Mouse (Mus musculus) testis, postnatal 14 days (tissue): Measurements from ENCODE around the gene Gna13.

Source experiments
- DNase-seq: peaks from one replicate; pipeline ENCODE4 v3.0.0; 2021; ENCODE audit warnings: low spot score

The Gna13 gene

GRCm38 (mm10) chr11:109375412-109375811 lies 12.8 kb downstream of the Gna13 start:
- DNase-seq = no peak

- no peak for DNase-seq
Measured at GRCm38 (mm10) chr11:109376484-109377143, 14.0 kb downstream of the Gna13 start.

DNA sequence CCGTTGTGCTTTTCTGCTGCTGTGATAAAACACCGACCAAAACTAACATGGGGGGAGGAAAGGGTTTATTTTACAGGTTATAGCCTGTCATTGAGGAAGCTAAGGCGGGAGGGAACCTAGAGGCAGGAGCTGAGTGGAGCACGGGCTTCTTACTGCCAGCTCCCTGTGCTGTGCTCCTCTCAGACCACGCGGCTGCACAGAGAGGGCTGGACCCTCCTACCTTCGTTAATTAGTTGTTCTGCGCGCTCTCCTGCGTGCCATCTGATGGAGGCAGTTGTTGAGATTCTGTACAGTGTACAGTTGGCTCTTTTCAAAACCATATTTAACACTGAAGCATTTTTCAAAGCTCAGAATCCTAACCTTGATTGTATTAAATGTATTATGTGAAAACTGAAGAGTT lies 14.8 kb downstream of the Gna13 start:
- no peak for DNase-seq

GRCm38 (mm10) chr11:109378051-109378450 lies 15.4 kb downstream of the Gna13 start:
- DNase-seq = no peak

GRCm38 (mm10) chr11:109380662-109381061 lies 18.0 kb downstream of the Gna13 start:
- no peak for DNase-seq

GRCm38 (mm10) chr11:109385296-109385695 lies 22.7 kb downstream of the Gna13 start:
- no peak for DNase-seq

DNA sequence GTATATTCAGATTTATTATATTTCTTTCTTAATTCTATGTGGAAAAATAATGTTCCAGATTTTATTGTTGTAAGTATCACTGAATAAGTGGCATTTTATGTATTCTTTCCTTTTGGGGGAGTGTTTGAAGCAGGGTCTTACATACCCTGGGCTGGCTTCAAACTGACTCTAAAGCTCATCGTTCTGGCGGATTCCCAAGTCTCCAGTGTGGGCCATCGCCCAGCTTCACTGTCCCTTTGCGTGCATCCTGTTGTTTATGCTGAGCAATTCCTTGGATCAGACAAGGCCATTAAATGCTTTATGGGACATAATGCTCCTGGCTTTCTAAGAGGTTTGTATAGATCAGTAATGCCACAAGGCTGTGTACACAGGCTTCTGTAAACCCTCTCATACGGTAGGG lies 26.4 kb downstream of the Gna13 start:
- no peak for DNase-seq

- no peak for DNase-seq
Measured at GRCm38 (mm10) chr11:109391200-109391599, 28.6 kb downstream of the Gna13 start.

DNA sequence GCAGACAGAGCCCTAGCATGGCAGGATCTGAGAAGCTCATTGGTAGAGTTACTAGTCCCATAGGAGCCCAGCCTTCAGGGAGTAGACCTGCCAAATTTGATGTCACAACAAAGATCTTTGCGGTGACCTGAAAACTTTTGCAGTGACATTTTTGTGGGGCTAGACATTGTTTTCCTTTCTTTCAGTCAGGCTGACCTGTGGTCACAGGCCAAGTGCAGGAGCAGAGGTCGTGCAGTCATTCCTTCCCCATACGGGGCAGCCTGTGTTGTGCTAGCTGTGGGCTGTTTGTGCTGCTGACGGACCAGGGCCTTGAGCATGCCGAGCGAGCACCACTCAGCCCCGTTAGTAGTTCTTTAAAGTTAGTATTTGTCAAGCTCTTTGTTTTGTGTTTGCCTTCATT lies 29.1 kb downstream of the Gna13 start:
- no peak for DNase-seq

DNA sequence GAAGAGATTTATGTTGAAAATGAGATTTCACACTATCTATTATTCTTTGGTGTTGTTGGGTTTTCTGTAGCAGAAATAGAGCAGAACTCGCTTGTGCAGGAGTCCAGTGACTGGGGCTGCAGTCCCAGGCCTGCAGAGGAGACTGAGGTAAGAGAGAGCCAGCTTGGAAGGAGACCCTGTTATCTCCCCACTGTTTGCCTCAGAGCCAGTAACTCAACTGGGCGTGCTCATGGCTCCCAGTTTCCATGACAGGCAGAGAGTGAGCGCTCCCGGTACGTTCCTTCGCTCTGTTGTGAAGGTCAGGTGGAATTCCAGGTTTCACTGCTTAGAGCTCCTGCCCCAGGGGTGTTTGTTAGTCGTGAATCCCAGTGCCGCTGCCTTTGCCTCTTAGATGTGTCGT lies 30.0 kb downstream of the Gna13 start:
- no peak for DNase-seq

DNA sequence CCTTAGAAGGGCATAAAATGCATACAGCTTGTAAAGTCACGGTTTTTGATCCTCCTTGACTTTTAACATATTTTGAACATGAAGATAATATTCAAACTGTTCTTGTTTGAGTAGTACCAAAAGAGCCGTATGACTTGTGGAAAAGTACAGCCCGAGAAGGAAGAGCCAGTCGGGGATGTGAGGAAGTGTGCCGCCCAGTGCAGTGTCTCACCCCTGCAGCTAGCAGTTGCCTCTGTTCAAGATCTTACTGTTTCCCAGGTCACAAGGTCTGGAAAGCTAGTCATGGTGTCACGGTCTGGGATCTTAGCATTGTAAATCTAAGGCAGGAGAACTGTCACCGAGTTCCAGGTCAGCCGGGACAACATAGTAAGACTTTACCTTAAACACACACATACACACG lies 32.1 kb downstream of the Gna13 start:
- DNase-seq = no peak

- DNase-seq = no peak
Measured at GRCm38 (mm10) chr11:109395291-109395690, 32.7 kb downstream of the Gna13 start.

DNA sequence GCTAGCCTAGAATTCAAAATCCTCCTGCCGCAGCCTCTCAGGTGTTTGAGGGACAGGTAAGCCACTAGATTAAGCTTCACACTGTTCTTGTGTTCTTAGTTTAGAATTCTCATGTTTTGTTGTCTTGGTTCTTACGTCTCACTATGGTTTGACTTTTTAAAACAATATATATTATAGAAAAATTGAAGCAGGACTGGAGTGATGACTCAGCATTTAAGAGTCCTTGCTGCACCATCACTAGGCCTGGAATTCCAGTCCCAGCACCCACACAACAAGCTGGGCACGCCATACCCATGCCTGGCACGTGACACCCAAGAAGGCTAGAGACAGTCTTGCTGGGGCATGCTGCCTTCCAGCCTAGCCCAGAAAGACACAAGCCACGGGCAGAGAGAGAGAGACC lies 43.8 kb downstream of the Gna13 start:
- no peak for DNase-seq

DNA sequence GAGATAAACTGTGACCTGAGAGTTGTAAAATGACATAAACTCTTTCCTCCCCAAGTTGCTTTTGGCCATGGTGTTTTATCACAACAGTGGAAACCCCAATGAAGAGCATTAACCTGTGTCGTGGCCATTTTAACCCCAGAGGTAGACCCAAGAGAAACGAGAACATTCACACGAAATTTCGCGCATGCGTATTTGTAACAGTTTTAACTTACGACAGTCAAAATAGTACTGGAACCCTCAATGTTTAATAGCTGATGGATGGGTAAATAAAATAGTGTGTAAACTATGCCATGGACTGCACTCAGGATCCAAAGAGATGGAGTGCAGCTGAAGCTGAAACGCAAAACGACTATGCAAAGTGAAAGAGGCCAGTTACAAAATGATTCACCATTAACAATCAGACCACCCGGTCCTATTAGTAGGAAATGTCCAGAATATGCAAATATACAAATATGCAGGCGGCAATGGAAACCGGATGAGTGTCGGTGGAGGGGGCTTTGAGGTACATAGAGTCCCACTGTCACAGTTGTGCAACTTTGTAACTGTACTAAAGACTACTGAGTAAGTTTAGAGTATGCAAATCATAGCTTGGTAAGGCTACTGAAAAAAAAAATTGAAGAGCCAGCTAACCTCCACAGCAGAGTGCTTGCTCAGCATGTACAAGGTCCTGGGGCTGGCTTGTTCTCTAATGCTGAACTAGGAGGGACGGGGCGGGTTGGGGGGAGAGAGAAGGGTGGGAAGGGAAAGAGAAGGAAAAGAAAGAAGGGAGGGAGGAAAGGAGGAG lies 47.8 kb downstream of the Gna13 start:
- DNase-seq = no peak

DNA sequence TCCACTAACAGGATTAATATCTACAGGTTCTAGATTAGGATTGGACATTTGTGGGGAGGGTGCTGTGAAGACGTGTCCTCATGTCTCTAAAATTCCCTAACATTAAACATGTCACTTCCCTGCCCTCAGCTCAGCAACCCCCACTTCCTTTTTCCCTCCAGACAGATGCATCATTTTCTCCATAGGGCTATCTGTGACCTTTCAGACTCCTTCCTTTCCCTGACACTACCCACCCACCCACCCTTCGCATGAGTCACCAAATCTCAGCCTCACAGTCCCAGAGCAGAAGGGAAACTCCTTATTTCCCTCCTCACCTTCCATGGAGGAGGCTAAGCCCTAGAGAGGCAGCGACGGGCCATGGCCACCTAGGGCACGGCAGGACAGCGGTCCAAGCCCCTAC lies 51.0 kb downstream of the Gna13 start, which contains the start of gene 9930022D16Rik:
Gene 9930022D16Rik (plus strand): TSS at position 301 of the 400 bp plus-strand sequence.
- DNase-seq = no peak

- DNase-seq = no peak
Measured at GRCm38 (mm10) chr11:109414802-109415201, 52.2 kb downstream of the Gna13 start.

GRCm38 (mm10) chr11:109416709-109417420 lies 54.2 kb downstream of the Gna13 start:
- DNase-seq = no peak

DNA sequence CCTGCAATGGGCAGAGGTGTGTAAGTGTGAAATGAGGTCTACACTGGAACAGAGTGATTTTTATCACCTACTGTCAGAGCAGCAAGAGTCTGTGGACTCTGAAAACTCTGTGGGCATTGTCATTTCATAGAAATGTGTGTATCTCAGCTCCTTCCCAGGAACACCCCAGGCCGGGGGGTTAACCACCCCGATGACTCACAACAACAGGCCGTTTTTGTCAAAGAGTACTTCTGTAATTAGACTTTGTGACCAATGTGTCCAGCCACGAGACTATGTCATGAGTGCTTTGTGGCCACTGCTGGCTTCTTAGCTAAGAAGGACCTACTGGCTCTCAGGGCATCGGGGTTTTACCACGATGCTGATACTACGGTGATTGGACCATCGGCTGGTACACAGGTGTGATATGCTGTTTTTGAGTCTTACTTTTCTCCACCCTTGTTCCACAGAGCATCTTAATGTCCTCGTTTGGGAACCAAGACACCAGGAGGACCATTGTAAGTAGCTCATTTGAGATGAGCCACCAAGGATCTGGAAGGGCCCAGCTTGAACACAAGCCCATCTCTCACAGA lies 54.9 kb downstream of the Gna13 start:
- no peak for DNase-seq

DNA sequence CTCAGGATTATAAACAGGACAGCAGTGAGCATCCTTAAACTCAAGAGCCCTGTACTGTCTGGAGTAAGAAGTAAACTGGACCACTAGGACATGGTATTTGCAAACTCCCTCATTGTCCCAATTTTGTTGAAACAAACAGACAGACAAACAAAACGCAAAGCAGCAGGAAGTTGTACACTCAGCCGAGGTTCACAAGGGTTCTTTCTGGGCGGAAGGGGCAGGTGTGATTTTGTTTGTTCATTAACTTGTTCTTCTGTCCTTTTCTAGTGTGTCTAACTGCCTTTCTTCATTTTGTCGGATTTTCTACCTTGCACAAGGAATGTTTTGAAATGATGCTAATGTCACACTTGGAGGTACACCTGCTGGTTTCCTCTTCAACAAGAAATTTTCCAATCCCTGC lies 56.8 kb downstream of the Gna13 start:
- DNase-seq = no peak

GRCm38 (mm10) chr11:109419961-109420566 lies 57.4 kb downstream of the Gna13 start:
- no peak for DNase-seq

DNA sequence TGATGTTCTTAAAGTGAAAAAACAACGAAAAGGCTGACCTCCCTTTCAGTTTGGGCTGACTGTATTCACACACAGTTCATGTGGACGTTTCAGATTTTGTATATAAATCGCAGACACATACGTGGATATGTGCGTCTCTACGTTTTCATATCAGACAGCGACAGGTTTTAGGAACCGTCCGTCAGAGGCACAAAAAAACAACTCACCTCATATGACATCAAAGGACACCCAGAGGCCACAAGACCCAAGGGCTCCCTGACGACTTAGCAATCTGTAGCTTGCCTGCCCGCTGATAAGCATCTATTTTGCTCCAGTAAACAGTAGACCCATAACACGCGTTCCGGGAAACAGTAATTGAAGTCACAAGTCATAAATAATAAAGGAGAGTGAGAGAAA lies 57.9 kb downstream of the Gna13 start:
- DNase-seq = no peak

GRCm38 (mm10) chr11:109421205-109421604 lies 58.6 kb downstream of the Gna13 start:
- DNase-seq = no peak
